Mouse (Mus musculus): ENCODE measurements around the gene Cdhr2. TPM values are rescaled to one million over a fixed set of nuclear protein-coding genes. Genes with fewer than 3 reads are reported as not detected.

Cdhr2 gene
- polyA plus RNA-seq, 1 experiment from 2014 or later = 10.0 TPM

- Histone ChIP-seq H3K4me1 (replicated peaks; ENCODE audit: insufficient read depth, low read length) (0 out of 2 replicates have a peak, but pooled peaks cover 4% of the 10 kb centered on the region), H3K4me3 (replicated peaks; ENCODE audit: low read depth, low read length) (peak overlapping the region; percentile 34; the same call in 1 of the 2 replicates), H3K9me3 (replicated peaks; ENCODE audit: low read length) (no peaks in the 10 kb centered on the region), H3K27ac (no peak overlapping the region), H3K4me2 (ENCODE audit: low read length) (peak overlapping the region; percentile 64; the same call in 1 of the 2 replicates), H3K9ac (ENCODE audit: low read depth, low read length) (no peak overlapping the region), H3K27me3 (ENCODE audit: insufficient read depth, low read length) (peaks cover 27% of the 10 kb centered on the region), H3K36me3 (ENCODE audit: insufficient read depth, low read length) (no peaks in the 10 kb centered on the region)
- DNase-seq (ENCODE audit: low spot score) (no peak), ATAC-seq (replicated peaks; ENCODE audit: low FRiP score, low read depth) (no peak)
- WGBS = 27% methylated on average over 3 of the region's 3 CpGs
- TF ChIP-seq CTCF (IDR thresholded peaks at IDR 0.05; ENCODE audit: low read depth) = no peak
Observed at GRCm38 (mm10) chr13:54736931-54737330, 35.7 kb downstream of the Cdhr2 start.

GRCm38 (mm10) chr13:54737488-54738212 is 36.4 kb downstream of the Cdhr2 start:
- 0 out of 2 replicates have a peak, but pooled peaks cover 4% of the 10 kb centered on the region for H3K4me1 ChIP-seq (replicated peaks; ENCODE audit: insufficient read depth, low read length)
- H3K27ac ChIP-seq = no peak overlapping the region
- DNase-seq (ENCODE audit: low spot score) (peak; percentile 53), ATAC-seq (replicated peaks; ENCODE audit: low FRiP score, low read depth) (no peak; the same call in 1 of the 2 replicates)
- H3K9ac ChIP-seq (ENCODE audit: low read depth, low read length) = no peak overlapping the region
- peaks cover 27% of the 10 kb centered on the region for H3K27me3 ChIP-seq (ENCODE audit: insufficient read depth, low read length)
- H3K4me2 ChIP-seq (ENCODE audit: low read length) = peak overlapping the region; percentile 64
- H3K9me3 ChIP-seq (replicated peaks; ENCODE audit: low read length) = no peaks in the 10 kb centered on the region
- 1% methylated on average over 76 of the region's 87 CpGs for WGBS
- H3K4me3 ChIP-seq (replicated peaks; ENCODE audit: low read depth, low read length) = peak overlapping the region; percentile 34
- H3K36me3 ChIP-seq (ENCODE audit: insufficient read depth, low read length) = no peaks in the 10 kb centered on the region
- no peak for TF ChIP-seq CTCF (IDR thresholded peaks at IDR 0.05; ENCODE audit: low read depth)

- DNase-seq (ENCODE audit: low spot score) = no peak
- Histone ChIP-seq H3K9ac (ENCODE audit: low read depth, low read length) (no peak overlapping the region), H3K4me2 (ENCODE audit: low read length) (peak overlapping the region; percentile 64), H3K4me3 (replicated peaks; ENCODE audit: low read depth, low read length) (peak overlapping the region; percentile 34), H3K36me3 (ENCODE audit: insufficient read depth, low read length) (no peaks in the 10 kb centered on the region), H3K27me3 (ENCODE audit: insufficient read depth, low read length) (peaks cover 27% of the 10 kb centered on the region), H3K9me3 (replicated peaks; ENCODE audit: low read length) (no peaks in the 10 kb centered on the region), H3K27ac (no peak overlapping the region), H3K4me1 (replicated peaks; ENCODE audit: insufficient read depth, low read length) (0 out of 2 replicates have a peak, but pooled peaks cover 4% of the 10 kb centered on the region)
- 4% methylated on average over 25 of the region's 34 CpGs for WGBS
- no peak for TF ChIP-seq CTCF (IDR thresholded peaks at IDR 0.05; ENCODE audit: low read depth)
- no peak for ATAC-seq (replicated peaks; ENCODE audit: low FRiP score, low read depth)
Observed at GRCm38 (mm10) chr13:54738213-54738601, 36.9 kb downstream of the Cdhr2 start.

- 43% methylated on average over 6 of the region's 6 CpGs for WGBS
- Histone ChIP-seq H3K27me3 (ENCODE audit: insufficient read depth, low read length) (peaks cover 8% of the 10 kb centered on the region), H3K4me3 (replicated peaks; ENCODE audit: low read depth, low read length) (no peak overlapping the region), H3K4me2 (ENCODE audit: low read length) (no peak overlapping the region), H3K36me3 (ENCODE audit: insufficient read depth, low read length) (no peaks in the 10 kb centered on the region), H3K9me3 (replicated peaks; ENCODE audit: low read length) (no peaks in the 10 kb centered on the region), H3K9ac (ENCODE audit: low read depth, low read length) (no peak overlapping the region), H3K27ac (no peak overlapping the region), H3K4me1 (replicated peaks; ENCODE audit: insufficient read depth, low read length) (peaks cover 6% of the 10 kb centered on the region; the same call in 1 of the 2 replicates)
- ATAC-seq (replicated peaks; ENCODE audit: low FRiP score, low read depth) (no peak), DNase-seq (ENCODE audit: low spot score) (no peak)
- no peak for TF ChIP-seq CTCF (IDR thresholded peaks at IDR 0.05; ENCODE audit: low read depth)
Observed at GRCm38 (mm10) chr13:54746110-54746509, 44.8 kb downstream of the Cdhr2 start.

GRCm38 (mm10) chr13:54746896-54747295 is 45.6 kb downstream of the Cdhr2 start:
- TF ChIP-seq CTCF (IDR thresholded peaks at IDR 0.05; ENCODE audit: low read depth) = no peak
- Histone ChIP-seq H3K4me3 (replicated peaks; ENCODE audit: low read depth, low read length) (no peak overlapping the region), H3K36me3 (ENCODE audit: insufficient read depth, low read length) (no peaks in the 10 kb centered on the region), H3K4me1 (replicated peaks; ENCODE audit: insufficient read depth, low read length) (peaks cover 6% of the 10 kb centered on the region; the same call in 1 of the 2 replicates), H3K27me3 (ENCODE audit: insufficient read depth, low read length) (peaks cover 8% of the 10 kb centered on the region), H3K27ac (no peak overlapping the region), H3K9ac (ENCODE audit: low read depth, low read length) (no peak overlapping the region), H3K9me3 (replicated peaks; ENCODE audit: low read length) (no peaks in the 10 kb centered on the region), H3K4me2 (ENCODE audit: low read length) (no peak overlapping the region)
- ATAC-seq (replicated peaks; ENCODE audit: low FRiP score, low read depth) (no peak), DNase-seq (ENCODE audit: low spot score) (no peak)
- 49% methylated on average over 10 of the region's 10 CpGs for WGBS

- peaks cover 8% of the 10 kb centered on the region for H3K27me3 ChIP-seq (ENCODE audit: insufficient read depth, low read length)
- no peaks in the 10 kb centered on the region for H3K9me3 ChIP-seq (replicated peaks; ENCODE audit: low read length)
- H3K4me1 ChIP-seq (replicated peaks; ENCODE audit: insufficient read depth, low read length) = peaks cover 6% of the 10 kb centered on the region; the same call in 1 of the 2 replicates
- no peak for DNase-seq (ENCODE audit: low spot score)
- no peaks in the 10 kb centered on the region for H3K36me3 ChIP-seq (ENCODE audit: insufficient read depth, low read length)
- TF ChIP-seq CTCF (IDR thresholded peaks at IDR 0.05; ENCODE audit: low read depth) = no peak
- ATAC-seq (replicated peaks; ENCODE audit: low FRiP score, low read depth) = no peak
- no peak overlapping the region for H3K4me3 ChIP-seq (replicated peaks; ENCODE audit: low read depth, low read length)
- no peak overlapping the region for H3K4me2 ChIP-seq (ENCODE audit: low read length)
- H3K9ac ChIP-seq (ENCODE audit: low read depth, low read length) = no peak overlapping the region
- 89% methylated on average over 8 of the region's 8 CpGs for WGBS
- H3K27ac ChIP-seq = no peak overlapping the region
Observed at GRCm38 (mm10) chr13:54748190-54748589, 46.9 kb downstream of the Cdhr2 start.

Measured in kidney, postnatal 0 days (tissue).